In the genomic region with DNA sequence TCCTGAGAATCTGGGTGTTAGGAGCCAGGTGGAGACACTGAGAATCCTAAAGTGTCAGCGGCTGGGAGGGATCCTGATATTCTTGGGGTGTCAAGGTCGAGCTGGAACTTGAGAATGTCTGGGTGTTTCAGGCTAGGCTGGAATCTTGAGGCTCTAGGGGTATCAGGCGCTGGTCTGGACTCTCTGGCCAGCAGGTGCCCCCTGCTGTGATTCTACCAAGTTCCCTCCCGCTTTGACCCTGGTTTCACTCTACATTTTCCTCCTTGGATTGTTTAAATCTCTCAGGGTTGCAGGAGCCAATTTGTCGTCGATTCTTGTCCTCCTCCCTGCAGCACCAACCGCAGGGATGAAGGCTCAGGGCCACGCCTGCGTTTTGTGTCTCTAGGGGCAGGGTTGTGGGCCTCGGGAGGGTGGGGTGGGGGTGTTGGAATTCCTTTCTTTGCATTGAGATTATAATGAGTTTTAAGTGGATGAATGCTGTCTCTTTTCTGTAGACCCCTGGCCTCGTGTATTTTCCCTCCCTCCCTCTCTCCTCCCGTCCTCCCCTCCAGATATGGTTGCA, we compare ENCODE assay signal across 8 mouse cellular contexts. TPM values are rescaled to one million over a fixed set of nuclear protein-coding genes. Genes with fewer than 3 reads are reported as not detected.
DNase-seq lines count a peak whose midpoint lies in the region; ATAC-seq lines count a peak whose summit lies in the region.

No protein-coding gene starts in this region.

- peak overlapping the region; percentile 84 for H3K4me3 ChIP-seq in heart, embryonic 13.5 days
- peak overlapping the region; percentile 83 for H3K4me3 ChIP-seq in forebrain, embryonic 15.5 days
- peak overlapping the region; percentile 77 for H3K4me3 ChIP-seq in liver, embryonic 15.5 days (replicated peaks)

- H3K4me2 ChIP-seq in heart, embryonic 13.5 days, result peak overlapping the region; percentile 91
- H3K4me2 ChIP-seq in forebrain, embryonic 15.5 days (replicated peaks), result peak overlapping the region; percentile 80
- H3K4me2 ChIP-seq in liver, embryonic 15.5 days, result peak overlapping the region; percentile 93

- H3K9ac ChIP-seq in heart, embryonic 13.5 days, result peak overlapping the region; percentile 96
- H3K9ac ChIP-seq in forebrain, embryonic 15.5 days (replicated peaks), result peak overlapping the region; percentile 91
- H3K9ac ChIP-seq in liver, embryonic 15.5 days, result peak overlapping the region; percentile 75

- H3K4me1 ChIP-seq in heart, embryonic 13.5 days, result peaks cover 27% of the 10 kb centered on the region
- peaks cover 37% of the 10 kb centered on the region for H3K4me1 ChIP-seq in forebrain, embryonic 15.5 days
- H3K4me1 ChIP-seq in liver, embryonic 15.5 days (replicated peaks), result peaks cover 57% of the 10 kb centered on the region

- H3K27ac ChIP-seq in heart, embryonic 13.5 days (replicated peaks), result peak overlapping the region; percentile 71
- peak overlapping the region; percentile 76 for H3K27ac ChIP-seq in forebrain, embryonic 15.5 days (replicated peaks)
- H3K27ac ChIP-seq in liver, embryonic 15.5 days (replicated peaks), result peak overlapping the region; percentile 80

- no peak for ATAC-seq in heart, embryonic 13.5 days (ENCODE audit: extremely low read depth, insufficient number of reproducible peaks, low FRiP score, low TSS enrichment)
- ATAC-seq in forebrain, embryonic 15.5 days (replicated peaks), result no peak
- ATAC-seq in liver, embryonic 15.5 days (ENCODE audit: insufficient read depth), result no peak

- H3K27me3 ChIP-seq in heart, embryonic 13.5 days (replicated peaks), result no peaks in the 10 kb centered on the region
- H3K27me3 ChIP-seq in forebrain, embryonic 15.5 days, result no peaks in the 10 kb centered on the region
- H3K27me3 ChIP-seq in liver, embryonic 15.5 days, result no peaks in the 10 kb centered on the region

- no peak for DNase-seq in heart, postnatal 4 days
- DNase-seq in MN1 (ENCODE audit: low spot score), result peak; percentile 58
- DNase-seq in thymus, postnatal 10 days (ENCODE audit: low spot score in 2 of 2), result no peak
- no peak for DNase-seq in frontal cortex, postnatal 25 days (ENCODE audit: low spot score in 2 of 2)
- no peak for DNase-seq in left cerebral cortex, adult 9 months (ENCODE audit: low spot score in 2 of 2)

- WGBS in heart, embryonic 13.5 days, result 3% methylated on average over 12 of the region's 12 CpGs
- WGBS in forebrain, embryonic 15.5 days, result under 1% methylated on average over 12 of the region's 12 CpGs
- WGBS in liver, embryonic 15.5 days (ENCODE audit: insufficient replicate concordance), result 3% methylated on average over 12 of the region's 12 CpGs

- H3K36me3 ChIP-seq in heart, embryonic 13.5 days, result no peaks in the 10 kb centered on the region
- no peaks in the 10 kb centered on the region for H3K36me3 ChIP-seq in forebrain, embryonic 15.5 days
- no peaks in the 10 kb centered on the region for H3K36me3 ChIP-seq in liver, embryonic 15.5 days (replicated peaks)

- H3K9me3 ChIP-seq in heart, embryonic 13.5 days, result no peaks in the 10 kb centered on the region
- no peaks in the 10 kb centered on the region for H3K9me3 ChIP-seq in forebrain, embryonic 15.5 days
- H3K9me3 ChIP-seq in liver, embryonic 15.5 days (replicated peaks), result no peaks in the 10 kb centered on the region

RNA-seq across cellular contexts. Expression of gene Rab4a, which starts 0.7 kb away (rescaled TPM):
- 33.2 and 36.2 TPM in 2 replicates for polyA plus RNA-seq in heart, embryonic 13.5 days (2015; fragmentation: Nextera tagmentation; extraction: Ambion mirVana)
- total RNA-seq in heart, postnatal 4 days (2021), result 10 to 100 TPM in 1 of 2 experiments, 1 to 10 TPM in 1; 9.4 to 12.0 TPM
- 78.2 and 78.5 TPM in 2 replicates for polyA plus RNA-seq in forebrain, embryonic 15.5 days (2015; fragmentation: Nextera tagmentation; extraction: Ambion mirVana)
- polyA plus RNA-seq in liver, embryonic 15.5 days (2015; fragmentation: Nextera tagmentation; extraction: Ambion mirVana), result 28.8 and 33.1 TPM in 2 replicates

RNA-seq across cellular contexts. Expression of gene Ccsap, which starts 53.6 kb away (rescaled TPM):
- 2.5 TPM in 2 replicates for polyA plus RNA-seq in heart, embryonic 13.5 days (2015; fragmentation: Nextera tagmentation; extraction: Ambion mirVana)
- 1 to 10 TPM; 4.6 to 5.4 TPM for total RNA-seq in heart, postnatal 4 days (2021)
- 8.2 and 8.3 TPM in 2 replicates for polyA plus RNA-seq in forebrain, embryonic 15.5 days (2015; fragmentation: Nextera tagmentation; extraction: Ambion mirVana)
- polyA plus RNA-seq in liver, embryonic 15.5 days (2015; fragmentation: Nextera tagmentation; extraction: Ambion mirVana), result 2.8 and 3.2 TPM in 2 replicates
